In genomic region chr9:75683426-75684191, GRCm38 (mm10) we compare ENCODE assay signal across 8 mouse cellular contexts. TPM values are rescaled to one million over a fixed set of nuclear protein-coding genes. Genes with fewer than 3 reads are reported as not detected.
DNase-seq lines count a peak whose midpoint lies in the region; ATAC-seq lines count a peak whose summit lies in the region.

Scg3 (minus strand) TSS chr9:75684056.

- no peak within 1 kb of the TSS for H3K9ac ChIP-seq in intestine, embryonic 15.5 days

- ATAC-seq in intestine, embryonic 15.5 days = peak; percentile 98

- DNase-seq in adrenal gland, adult 8-10 months = peak; percentile 50
- peak; percentile 94 for DNase-seq in embryo, embryonic 10 days (ENCODE audit: low spot score)
- DNase-seq in gastrocnemius, postnatal 25 days = peak; percentile 42
- peak; percentile 83 to 95 for DNase-seq in left cerebral cortex, adult 9 months (ENCODE audit: low spot score in 2 of 2)
- peak; percentile 92 for DNase-seq in mesoderm, embryonic 11.5 days (ENCODE audit: low read depth, low spot score)
- DNase-seq in right cerebral cortex, postnatal 36 days (ENCODE audit: low spot score in 2 of 2) = peak; percentile 95 to 96
- DNase-seq in natural killer cell, adult 2 months (ENCODE audit: low spot score in 2 of 2) = no peak

- H3K27ac ChIP-seq in intestine, embryonic 15.5 days = no peak within 1 kb of the TSS

- peaks cover 5% of the 10 kb centered on the region; the same call in 1 of the 2 replicates for H3K4me1 ChIP-seq in intestine, embryonic 15.5 days (replicated peaks)

- H3K4me2 ChIP-seq in intestine, embryonic 15.5 days (replicated peaks) = peak within 1 kb of the TSS; percentile 61

- WGBS in intestine, embryonic 15.5 days = 9% methylated on average over 42 of the region's 42 CpGs

- peak within 1 kb of the TSS; percentile 21 for H3K4me3 ChIP-seq in intestine, embryonic 15.5 days (replicated peaks)

- H3K36me3 ChIP-seq in intestine, embryonic 15.5 days = no peaks in the 10 kb centered on the region

- H3K9me3 ChIP-seq in intestine, embryonic 15.5 days = no peaks in the 10 kb centered on the region

- H3K27me3 ChIP-seq in intestine, embryonic 15.5 days (replicated peaks) = no peaks in the 10 kb centered on the region

RNA-seq across cellular contexts. Expression of gene Scg3, which starts in this region (rescaled TPM):
- 10 to 100 TPM; 31.3 to 44.0 (median 31.5) TPM for total RNA-seq in adrenal gland, adult 8-10 months (2022)
- total RNA-seq in gastrocnemius, postnatal 25 days (2021) = 1 to 10 TPM; 2.2 to 2.3 TPM
- polyA plus RNA-seq in intestine, embryonic 15.5 days (2015; fragmentation: Nextera tagmentation; extraction: Ambion mirVana) = 9.3 and 9.5 TPM in 2 replicates

Comparison
In these comparisons a context has a peak if more than half of its experiments do, and no peak if none do; other contexts are left out.
1. RNA of gene Scg3 (total RNA-seq): 31.3 to 44.0 TPM in adrenal gland, adult 8-10 months; 2.2 to 2.3 TPM in gastrocnemius, postnatal 25 days; every median in the first group is over 4 times any median in the second.
2. DNase-seq: peak in adrenal gland, adult 8-10 months (single experiment), embryo, embryonic 10 days (single experiment), gastrocnemius, postnatal 25 days (single experiment), left cerebral cortex, adult 9 months (2 of 2), mesoderm, embryonic 11.5 days (single experiment) and right cerebral cortex, postnatal 36 days (2 of 2); none in natural killer cell, adult 2 months (0 of 2).